Mouse (Mus musculus) layer of hippocampus, adult 9-11 months (tissue): ENCODE measurements around the gene Gm2075.
"Not testable (repeated sequence)": the region's sequence is repeated elsewhere in the genome, so short reads cannot be mapped to it uniquely, and the experiment has no call there.

Experiments
- DNase-seq: peaks from one replicate; pipeline ENCODE4 v3.0.0; 2022

Gene Gm2075

GRCm38 (mm10) chr12:88011548-88011947 is at the start of gene Gm2075:
Gene Gm2075, plus strand, starts transcription at chr12:88011848.
- DNase-seq = not testable (repeated sequence)

DNA sequence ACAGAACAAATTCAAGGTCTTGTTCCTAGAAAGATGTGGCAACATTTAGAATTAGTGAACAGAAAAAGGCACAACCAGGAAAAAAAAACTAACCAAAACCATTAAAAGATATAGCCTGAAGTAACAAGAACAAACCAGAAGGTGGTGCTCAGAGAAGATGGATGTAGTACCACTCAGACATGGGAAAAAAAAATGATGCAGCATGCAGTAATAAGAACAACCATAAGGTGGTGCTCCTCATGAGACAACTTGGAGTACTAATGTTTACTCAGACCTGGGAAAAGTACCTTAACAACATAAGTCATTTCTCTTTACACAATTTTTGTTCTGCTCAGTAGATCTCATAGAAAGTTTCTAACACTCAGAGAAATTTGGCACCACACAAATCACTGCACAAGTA is 27.6 kb upstream of the Gm2075 start:
- DNase-seq = not testable (repeated sequence)

DNA sequence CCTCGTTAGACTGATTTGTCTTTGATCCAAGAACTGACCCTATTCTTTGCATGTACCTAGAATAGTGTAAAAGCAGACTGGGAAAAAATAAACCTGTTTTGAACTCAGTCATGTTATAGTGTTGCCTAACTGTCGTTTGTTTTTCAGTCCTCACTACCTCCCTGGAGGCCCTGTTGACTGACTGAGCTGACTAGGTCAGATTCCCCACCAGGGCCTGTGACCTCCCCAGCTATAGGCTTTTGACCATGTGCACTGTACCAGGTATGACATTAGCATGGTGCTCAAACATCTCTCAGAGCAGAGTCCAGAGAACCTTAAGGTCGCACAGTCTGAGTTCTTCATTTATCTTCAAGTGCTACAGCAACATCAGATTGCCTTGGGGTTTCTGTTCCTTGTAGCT is 7.5 kb upstream of the Gm2075 start:
- not testable (repeated sequence) for DNase-seq

GRCm38 (mm10) chr12:88018671-88019070 is 7.0 kb downstream of the Gm2075 start, which contains the start of gene Gm6803:
Gene Gm6803, minus strand, starts transcription at chr12:88018771.
- DNase-seq = not testable (repeated sequence)

GRCm38 (mm10) chr12:88026704-88027103 is 15.1 kb downstream of the Gm2075 start, which contains the start of gene Gm2056:
Gene Gm2056, plus strand, starts transcription at chr12:88027004.
- not testable (repeated sequence) for DNase-seq

DNA sequence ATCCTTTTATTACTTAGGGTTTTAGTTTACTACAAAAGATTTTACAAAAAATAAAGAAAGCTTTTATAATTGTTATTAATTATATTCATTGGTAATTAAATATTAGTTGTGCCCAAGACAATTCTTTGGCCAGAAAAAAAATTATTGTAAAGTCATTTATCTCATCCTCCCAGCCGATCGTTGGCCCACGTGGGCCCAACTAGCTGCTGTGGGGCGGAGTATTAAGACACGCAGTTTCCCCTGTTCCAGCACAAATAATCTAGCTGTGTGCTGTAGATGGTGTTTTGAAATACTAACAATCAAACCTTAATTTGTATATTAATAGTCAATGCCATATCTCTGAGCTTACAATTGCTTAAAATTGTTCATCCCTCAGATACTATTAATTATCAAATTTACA is 20.6 kb downstream of the Gm2075 start:
- DNase-seq = not testable (repeated sequence)

DNA sequence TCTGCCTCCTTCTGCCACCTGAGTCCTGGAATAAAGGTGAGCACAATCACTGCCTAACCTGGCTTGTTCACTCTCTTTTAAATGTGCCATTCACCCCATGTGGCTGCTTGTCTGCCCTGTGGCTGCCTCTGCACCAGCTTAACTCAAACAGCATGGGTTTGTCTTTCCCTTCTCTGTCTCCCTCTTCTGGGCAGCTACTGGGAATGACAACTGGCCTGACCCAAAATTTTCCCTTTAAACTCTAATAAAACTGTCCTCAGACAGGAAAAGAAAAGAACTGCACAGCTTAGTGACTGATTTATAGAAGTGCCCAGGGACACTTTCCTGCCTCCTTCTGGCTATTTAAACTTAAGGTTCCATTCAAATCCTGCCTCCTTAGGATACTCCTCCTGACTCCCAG is 27.4 kb downstream of the Gm2075 start:
- not testable (repeated sequence) for DNase-seq

GRCm38 (mm10) chr12:88039703-88040102 is 28.1 kb downstream of the Gm2075 start:
- DNase-seq = not testable (repeated sequence)

GRCm38 (mm10) chr12:88045226-88045625 is 33.6 kb downstream of the Gm2075 start:
- DNase-seq = not testable (repeated sequence)
